Mouse (Mus musculus) adrenal gland, adult 8-10 months (tissue): ENCODE results near the gene Kcnk3. TPM values are rescaled to one million over a fixed set of nuclear protein-coding genes. Genes with fewer than 3 reads are reported as not detected.

Source experiments
- DNase-seq: peaks from one replicate; pipeline ENCODE4 v3.0.0; 2022
- total RNA-seq, 4 experiments: library from RNA; stranded (reverse); gene quantifications; 2 replicates each; pipeline ENCODE4 v1.2.4; 2022

Kcnk3 gene
- total RNA-seq, 4 experiments from 2014 or later = 1,385 to 1,638 (median 1,575) TPM

DNA sequence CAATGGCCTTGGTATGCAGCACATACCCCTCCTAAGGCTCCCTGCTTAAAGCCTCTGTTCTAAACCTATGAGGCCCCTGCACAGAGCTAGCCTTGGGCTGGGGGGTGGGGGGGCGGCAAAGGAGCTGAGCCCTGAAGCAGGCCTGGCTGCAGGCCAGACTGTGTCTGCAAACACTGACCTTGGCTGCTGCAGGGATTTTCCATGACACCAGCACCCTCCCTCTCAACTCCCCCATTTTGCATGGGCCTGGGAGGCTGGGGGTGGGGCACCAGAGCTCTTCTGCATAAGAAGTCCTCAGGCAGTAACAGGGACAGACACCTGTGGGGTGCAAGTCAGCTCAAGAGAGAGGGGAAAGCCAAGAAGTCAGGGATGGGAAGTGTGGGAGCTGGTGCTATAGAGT is 26.3 kb downstream of the Kcnk3 start:
- peak; percentile 90 for DNase-seq

DNA sequence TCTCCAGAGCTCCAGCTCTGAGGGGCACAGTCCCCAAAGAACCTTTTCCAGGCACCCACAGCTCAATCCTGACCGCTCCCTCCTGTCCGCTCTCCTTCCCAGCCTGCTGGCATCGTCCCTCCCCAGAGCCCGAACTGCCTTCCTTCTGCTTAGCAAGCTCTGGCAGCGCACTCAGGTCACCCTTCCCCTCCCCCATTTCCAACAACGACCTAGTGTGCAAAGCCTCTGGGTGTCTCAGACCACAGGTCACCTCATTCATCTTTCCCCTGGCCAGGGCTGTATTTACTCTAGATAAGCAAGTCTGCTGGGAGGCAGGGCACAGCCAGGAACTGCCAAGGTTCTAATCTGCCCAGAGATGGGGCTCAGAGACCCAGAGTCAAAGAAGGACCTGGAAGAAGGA is 27.4 kb downstream of the Kcnk3 start:
- DNase-seq = no peak

DNA sequence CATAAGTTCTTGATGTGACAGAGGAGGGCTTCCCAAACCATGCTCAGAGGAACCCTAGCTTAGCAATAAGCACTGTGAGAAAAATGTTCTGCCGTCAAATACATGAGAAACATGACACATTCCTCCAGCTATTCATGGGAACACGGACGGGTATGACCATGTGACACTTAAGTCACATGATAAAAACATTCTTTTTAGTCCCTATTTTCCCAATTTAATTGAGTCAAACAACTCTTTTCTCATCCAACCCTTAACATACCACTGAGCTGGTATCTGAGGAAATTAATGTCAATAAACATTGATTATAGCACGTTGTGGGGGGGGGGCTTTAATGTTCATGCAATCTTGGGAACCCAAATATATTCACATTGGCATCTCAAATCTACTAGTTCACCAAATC is 27.8 kb downstream of the Kcnk3 start:
- no peak for DNase-seq

DNA sequence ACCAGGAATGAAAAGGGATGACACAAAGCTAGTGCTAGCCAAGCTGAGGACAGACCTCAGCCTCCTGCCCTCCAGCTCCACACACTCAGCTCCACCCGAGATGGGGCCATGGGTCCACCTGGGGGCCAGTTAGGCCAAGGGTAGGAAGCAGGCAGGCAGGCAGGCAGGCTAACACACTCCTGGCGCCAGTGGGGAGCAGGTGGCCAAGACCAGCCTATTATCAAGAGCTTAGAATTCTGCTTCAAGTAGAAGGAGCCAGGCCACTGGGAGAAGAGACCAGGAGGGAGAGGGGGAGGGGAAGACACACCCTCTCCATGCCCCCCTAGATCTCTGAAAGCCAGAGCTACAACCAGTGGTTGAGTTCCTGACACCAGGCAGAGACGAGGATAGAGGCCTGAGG is 28.7 kb downstream of the Kcnk3 start:
- DNase-seq = no peak

DNA sequence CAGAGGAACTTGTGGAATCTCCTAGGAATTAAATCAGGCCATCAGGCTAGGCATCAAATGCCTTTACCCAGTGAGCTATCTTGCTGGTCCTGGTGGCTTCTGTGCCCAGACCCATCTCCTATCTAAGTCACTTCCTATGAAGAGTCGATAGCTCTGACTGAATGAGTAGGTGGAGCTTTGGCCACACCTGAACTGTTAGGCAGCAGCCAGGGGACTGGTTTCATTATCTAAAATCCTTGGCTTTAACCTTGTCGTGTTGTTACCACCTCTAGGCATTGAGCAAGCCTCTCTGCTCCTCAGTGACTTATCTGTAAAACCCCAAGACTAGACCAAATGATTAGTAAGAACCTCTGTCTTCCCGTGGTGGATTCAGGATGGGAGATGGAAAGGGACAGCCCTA is 29.4 kb downstream of the Kcnk3 start:
- no peak for DNase-seq

DNA sequence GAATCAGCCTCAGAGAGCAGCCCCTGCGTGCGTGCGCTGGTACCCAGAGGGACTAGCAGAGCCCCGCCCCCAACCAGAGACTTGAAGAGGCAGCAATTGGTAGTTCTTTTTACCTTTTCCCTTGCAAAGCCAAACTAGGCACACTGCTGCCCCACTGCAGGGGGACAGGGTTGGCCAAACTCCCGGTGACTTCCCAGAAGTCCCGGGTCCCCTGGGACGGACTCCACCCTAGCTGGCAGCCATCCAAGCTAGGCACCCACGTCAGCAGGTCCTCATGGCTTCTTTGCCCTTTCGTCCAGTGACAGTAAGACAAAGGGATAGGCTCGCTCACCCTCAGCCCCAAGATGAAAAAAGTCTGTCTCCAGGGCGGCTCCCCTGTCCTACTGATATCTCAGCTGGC is 29.9 kb downstream of the Kcnk3 start:
- peak; percentile 86 for DNase-seq

DNA sequence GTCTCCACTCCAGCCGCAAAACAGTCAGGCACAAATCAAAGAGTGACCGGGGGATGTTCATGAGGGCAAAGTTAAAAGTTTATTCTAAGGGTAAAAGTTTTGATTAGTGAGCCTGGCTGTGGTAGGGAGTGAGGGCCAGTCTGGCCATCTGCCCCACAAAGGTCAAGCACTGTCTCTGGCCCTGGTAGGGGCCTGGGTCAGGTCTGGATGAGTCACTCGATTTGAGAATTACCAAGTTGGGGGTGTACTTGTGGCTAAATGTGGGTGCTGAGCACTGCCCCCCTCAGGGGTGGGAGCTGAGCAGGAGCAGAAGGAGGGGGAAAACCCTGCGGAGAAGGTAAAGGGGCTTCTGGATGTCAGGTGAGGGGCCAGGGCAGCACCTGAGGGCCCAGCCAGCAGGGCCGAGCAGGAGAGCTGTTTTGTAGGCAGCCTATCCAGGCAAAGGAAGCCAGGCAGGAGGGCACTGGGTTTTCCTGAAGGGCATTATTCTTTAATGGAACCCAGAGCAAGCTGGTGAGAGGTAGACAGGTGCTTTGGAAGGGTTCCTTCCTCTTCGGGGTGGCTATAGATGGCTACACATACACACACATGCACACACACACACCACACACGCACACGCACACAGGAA is 30.5 kb downstream of the Kcnk3 start:
- no peak for DNase-seq

DNA sequence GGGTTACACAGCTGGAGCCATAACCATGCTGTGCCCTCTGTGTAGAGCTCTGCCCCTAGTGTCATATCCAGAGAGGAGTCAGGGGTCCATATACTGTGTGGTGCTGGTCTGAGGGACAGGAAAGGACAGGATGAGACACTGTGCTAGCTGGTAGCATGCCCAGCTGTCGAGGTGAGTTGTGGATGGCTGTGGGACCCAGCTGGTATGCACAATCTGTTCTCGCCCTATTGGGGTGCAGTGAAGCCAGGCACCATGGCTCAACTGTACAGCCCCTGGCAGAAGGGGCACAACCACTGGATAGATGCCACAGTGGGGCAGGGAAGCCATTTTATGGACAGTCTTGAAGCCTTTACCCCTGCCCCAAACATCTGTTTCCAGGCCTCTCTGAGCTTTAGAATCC is 31.2 kb downstream of the Kcnk3 start:
- DNase-seq = no peak

DNA sequence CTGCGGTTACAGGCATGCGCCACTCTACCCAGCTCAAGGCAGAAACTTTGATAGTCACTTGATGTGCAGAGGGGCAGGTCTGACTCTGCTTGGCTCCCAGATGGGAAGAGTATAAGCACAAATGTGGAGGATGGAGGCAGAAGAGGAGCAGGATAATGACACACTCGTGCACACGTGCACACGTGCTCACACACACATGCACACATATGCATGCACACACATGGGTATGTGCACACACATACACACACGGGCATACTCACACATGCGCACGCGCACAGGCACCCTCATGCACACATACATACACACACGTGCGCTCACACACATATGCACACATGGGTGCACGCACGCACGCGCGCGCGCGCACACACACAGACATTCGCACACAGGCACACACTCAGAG is 32.6 kb downstream of the Kcnk3 start:
- DNase-seq = no peak

DNA sequence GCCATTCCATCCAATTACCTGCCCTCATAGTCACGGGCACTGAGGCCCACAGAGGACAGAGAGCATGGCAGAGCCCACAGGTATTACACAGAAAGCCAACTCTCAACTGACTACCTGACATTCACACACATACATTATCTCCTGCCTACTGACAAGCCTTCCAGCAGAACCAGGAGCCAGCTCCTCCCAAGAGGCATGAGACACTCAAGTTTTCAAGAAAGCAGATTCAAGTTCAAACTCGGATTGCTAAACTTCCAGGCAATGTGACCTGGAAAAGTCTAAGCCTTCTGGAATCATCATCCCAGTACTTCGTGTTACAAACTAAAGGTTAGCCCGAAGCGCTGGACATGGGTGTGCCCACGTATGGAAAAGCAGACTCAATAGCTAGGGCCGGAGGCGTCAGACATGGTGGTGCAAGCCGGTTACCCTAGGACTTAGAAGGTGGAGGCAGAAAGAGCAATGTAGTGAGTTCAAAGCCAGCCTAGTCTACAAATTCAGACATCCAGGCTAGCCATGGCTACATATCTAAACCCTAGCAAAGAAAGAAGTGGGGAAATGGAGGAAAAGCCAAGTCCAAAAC is 33.3 kb downstream of the Kcnk3 start:
- no peak for DNase-seq

DNA sequence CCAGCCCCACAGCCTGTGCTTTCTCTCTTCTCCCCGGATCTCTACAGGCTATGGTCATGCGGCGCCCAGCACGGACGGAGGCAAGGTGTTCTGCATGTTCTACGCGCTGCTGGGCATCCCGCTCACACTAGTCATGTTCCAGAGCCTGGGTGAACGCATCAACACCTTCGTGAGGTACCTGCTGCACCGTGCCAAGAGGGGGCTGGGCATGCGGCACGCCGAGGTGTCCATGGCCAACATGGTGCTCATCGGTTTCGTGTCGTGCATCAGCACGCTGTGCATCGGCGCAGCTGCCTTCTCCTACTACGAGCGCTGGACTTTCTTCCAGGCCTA is 33.8 kb downstream of the Kcnk3 start:
- no peak for DNase-seq

DNA sequence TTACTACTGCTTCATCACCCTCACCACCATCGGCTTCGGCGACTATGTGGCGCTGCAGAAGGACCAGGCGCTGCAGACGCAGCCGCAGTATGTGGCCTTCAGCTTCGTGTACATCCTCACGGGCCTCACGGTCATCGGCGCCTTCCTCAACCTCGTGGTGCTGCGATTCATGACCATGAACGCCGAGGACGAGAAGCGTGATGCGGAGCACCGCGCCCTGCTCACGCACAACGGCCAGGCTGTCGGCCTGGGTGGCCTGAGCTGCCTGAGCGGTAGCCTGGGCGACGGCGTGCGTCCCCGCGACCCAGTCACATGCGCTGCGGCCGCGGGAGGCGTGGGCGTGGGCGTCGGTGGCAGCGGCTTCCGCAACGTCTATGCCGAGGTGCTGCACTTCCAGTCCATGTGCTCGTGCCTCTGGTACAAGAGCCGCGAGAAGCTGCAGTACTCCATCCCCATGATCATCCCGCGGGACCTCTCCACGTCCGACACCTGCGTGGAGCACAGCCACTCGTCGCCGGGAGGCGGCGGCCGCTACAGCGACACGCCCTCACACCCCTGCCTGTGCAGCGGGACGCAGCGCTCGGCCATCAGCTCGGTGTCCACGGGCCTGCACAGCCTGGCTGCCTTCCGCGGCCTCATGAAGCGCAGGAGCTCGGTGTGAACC is 34.3 kb downstream of the Kcnk3 start:
- no peak for DNase-seq

DNA sequence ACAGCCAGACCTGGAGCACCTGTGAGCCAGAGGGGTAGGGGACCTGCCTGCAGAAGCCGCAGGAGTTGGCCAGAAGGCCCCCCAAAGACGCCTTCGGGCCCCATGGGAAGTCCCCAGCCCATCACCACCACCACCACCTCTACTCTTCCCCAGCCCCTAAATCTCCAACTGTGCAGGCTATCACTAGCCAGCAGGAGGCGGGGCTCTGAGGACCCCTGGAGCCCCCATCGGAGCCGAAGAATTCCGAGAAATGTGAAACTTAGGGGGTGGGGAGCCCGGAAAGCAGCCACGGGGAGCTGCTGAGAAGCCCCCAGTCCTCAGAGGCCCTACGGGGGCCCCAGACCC is 34.8 kb downstream of the Kcnk3 start:
- DNase-seq = peak; percentile 40

DNA sequence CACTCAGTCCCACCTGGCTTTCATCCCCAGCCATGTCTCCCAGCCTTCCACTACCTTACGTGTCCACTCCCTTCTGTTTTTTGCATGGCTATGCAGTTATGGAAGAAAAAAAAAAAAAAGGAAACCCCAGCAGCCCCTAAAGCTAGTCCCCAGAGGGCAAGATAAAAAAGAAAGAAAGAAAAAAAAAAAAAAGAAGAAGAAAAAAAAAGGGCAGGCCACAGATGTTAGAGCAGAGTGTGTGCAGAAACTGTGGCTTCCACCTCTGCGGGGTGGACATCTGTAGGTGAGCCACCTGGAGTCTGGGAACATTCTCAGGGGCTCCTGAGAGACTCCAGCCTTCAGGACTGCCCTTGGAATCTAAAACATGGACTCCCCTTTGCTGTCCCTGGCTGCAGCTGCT is 35.4 kb downstream of the Kcnk3 start:
- no peak for DNase-seq

DNA sequence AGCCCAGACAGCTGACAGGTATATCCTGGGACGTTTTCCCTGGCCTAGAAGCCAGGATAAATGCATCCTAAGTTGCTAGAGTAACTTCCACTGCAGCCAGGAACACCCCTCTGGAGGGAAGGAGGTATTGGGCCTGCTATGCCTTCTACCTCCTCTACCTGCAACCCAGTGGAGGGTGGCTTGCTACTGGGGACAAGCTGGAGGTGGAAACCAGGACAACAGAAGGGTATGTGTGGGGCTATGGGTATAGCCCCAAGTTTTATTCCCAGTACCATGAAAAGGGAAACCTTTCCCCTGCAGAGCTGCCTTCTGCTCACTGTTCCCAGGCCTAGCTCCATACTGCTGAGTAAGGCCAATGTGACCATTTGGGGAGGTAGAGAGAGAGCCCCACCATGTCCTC is 36.3 kb downstream of the Kcnk3 start:
- no peak for DNase-seq

DNA sequence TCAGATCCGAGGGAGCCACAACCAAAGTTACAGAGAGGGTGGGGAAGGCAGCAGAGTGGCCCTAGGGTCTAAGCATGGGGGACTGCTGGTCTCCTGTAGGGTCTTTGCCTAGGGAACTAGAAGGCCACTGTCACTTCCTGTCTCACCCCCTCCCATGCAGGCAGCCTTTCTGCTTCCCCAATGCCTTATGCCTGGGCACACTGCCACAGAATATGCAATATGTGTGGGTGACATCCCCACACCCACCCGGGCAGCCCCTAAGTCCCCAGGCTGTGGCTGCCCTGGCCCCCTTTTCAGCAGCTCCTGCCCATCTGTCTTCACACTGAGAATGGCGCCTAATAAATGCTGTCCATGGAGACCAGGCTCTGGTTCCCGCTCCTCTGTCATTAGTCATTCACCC is 36.9 kb downstream of the Kcnk3 start:
- DNase-seq = peak; percentile 47

DNA sequence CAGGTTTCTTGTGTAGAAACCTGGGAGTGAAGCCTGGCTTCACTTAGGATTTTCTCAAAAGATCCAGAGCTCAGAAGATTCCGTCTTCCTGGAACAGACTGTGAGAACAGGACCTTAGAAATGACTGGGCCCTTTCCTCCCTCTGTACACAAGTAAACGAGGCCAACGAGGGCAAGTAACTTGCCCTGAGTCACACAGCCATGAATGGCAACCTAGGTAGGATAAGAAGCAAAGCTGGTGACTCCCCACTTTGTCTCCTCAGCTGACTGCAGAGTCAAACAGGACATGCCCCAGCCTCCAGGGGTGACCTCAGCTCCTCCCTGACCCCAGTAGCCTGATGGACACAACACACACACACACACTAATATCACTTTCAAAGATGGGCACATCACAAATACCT is 37.4 kb downstream of the Kcnk3 start:
- no peak for DNase-seq

DNA sequence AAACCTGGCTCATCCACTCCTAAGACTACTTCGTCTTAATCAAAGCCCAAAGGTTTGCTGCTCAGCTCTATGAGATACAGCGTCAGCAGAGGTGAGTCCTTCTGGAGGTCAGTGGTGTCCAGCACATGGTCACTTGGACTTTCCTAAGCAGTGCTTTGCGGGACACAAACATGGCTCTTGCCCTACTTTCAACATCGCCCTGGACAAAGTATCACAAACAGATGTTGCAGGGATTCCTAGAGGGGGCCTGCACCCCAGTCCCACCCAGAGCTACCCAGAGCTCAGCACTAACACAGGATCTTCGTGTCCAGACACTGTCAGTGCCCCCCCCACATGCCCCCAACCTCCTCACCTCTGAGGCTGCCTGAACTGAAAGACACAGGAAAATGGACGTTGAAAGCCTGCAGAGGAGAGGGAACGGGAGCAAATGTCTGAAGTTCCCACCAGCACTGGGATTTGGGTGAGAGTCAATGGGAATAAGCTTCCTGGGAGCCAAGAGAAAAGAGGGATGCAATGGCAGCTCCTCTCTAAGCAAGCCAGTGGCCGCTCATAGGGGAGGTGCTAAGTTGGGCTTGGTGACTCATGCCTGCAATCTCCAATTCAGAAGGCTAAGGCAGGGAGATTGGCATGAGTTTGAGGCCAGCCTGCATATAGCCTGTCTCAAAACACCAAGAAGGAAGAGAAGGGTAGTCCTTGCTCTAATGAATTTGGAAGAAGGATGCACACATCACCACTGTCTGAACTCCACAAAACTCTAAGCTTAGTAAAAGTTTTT is 38.5 kb downstream of the Kcnk3 start:
- DNase-seq = peak; percentile 63

DNA sequence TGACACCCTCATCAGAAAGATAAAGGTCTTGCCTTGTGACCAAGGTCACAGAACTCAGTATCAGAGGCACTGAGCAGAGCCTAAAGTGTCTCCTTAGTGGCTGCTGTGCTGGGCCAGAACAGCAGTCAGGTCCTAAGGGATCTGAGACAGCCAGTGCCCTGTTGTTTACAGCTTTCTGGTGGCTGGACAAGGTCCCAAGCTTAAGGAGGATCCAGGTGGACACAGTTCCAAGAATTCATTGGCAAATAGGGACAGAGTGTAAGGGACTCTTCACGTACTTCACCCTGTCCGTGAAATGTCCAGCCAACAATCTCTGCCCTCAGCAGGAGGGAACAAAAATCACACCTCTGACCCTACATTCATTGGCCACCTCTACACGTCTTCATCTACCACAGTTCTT is 40.5 kb downstream of the Kcnk3 start:
- DNase-seq = no peak

DNA sequence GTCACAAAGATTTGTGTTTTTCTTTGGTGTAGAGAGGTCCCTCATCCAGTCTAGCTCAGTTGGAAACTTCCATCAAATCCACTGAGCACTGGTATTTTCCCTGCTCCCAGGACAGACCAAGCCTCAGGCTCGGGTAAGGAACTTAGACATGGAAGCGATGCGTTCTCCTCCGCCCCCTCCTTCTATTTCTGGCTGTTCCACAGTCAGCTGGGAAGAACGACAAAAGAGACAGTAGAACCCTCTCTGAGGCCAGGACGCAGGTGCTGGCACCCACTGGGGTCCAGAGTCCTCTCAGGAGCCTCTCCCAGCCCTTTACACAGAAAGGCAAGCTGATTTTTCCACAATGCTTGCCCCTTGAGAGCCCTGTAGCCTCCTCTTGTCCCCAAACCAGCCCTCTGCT is 42.4 kb downstream of the Kcnk3 start:
- DNase-seq = no peak

DNA sequence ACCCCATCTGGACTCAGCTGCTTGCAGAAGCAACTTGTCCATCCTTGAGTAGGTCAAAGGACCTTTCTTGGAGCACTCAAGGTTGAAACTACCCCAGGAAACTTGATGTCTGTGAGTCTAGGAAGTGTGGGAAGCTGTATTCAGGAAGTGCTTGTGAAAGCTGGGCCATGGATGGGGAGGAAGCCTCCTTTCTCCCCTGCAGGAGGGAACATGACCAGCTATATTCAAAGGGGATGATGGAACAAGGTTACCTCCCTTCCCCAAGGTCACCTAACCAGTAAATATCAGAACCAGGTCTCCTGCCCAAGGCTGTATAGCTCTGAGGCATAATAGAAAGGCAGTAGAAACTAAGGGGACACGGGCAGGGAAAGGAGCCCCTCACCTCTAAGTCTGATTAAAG is 44.2 kb downstream of the Kcnk3 start:
- DNase-seq = no peak

DNA sequence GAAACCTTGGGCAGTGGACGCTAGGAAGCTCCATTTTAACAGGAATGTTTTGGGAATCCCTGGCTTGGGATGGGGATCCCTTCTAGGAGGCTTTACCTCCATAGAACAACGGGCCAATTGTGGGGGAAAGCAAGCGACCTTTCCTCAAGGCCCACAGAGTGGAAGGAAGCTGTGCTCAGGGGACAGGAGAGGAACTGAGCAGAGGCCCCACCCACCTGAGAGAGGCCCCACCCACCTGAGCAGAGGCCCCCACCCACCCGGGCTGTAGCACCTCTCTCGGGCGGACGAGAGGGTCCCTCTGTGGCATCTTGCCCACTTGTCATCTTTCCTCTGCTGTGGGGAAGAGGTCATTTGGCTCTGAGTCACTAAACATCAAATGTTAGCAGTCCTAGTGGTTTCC is 49.0 kb downstream of the Kcnk3 start:
- DNase-seq = no peak

DNA sequence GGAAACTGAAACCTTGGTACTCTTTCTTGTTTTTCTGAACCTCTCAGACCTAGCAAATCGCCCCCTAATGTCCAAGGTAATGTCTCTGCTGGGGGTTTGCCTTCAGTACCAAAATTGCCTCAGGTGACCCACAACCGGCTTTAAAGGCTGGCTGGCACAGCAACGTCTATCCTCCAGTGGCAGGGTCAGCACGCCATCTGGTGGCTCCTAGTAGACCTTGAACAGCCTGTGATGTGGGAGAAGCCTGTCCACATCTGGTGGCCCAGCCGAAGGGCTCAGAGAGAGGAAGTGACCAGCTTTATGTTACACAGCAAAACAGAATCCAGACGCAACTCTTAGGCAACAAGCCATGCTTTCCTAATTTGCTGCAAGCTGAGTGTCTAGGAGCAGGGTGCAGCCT is 50.1 kb downstream of the Kcnk3 start:
- peak; percentile 80 for DNase-seq
